Mouse (Mus musculus): Measurements from ENCODE around the gene Cd248. TPM values are rescaled to one million over a fixed set of nuclear protein-coding genes. Genes with fewer than 3 reads are reported as not detected.

Cd248 gene
- polyA plus RNA-seq, 1 experiment = 24.4 TPM

GRCm38 (mm10) chr19:5062041-5062440 is 5.8 kb upstream of the Cd248 start:
- Histone ChIP-seq H3K4me1 (ENCODE audit: control insufficient read depth, insufficient read depth, insufficient read length, low read length) (peaks cover 2% of the 10 kb centered on the region), H3K4me3 (ENCODE audit: insufficient read depth, low read depth, low read length) (no peak overlapping the region), H3K27ac (replicated peaks; ENCODE audit: low read depth, low read length) (no peak overlapping the region; the same call in 1 of the 2 replicates)

DNA sequence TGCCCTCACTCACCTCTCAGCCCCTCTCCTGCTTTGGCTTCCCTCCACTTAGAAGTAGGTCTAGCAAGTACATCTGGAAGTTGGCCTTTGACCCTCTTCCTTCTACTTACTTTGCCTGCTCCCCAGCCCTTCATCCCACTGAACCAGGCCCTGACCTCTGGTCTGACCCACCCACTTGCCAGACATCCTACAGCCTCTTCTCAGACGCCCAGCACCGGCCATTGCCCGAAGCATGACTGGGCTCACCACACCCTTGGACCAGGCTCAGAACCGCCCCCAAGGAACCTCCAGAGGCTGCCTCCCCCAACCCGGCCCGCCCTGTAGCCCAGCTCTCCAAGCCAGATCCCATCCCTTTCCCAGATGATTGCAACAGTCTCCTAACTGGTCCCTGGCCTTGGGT is 5.4 kb upstream of the Cd248 start:
- Histone ChIP-seq H3K4me3 (ENCODE audit: insufficient read depth, low read depth, low read length) (no peak overlapping the region), H3K4me1 (ENCODE audit: control insufficient read depth, insufficient read depth, insufficient read length, low read length) (peaks cover 6% of the 10 kb centered on the region), H3K27ac (replicated peaks; ENCODE audit: low read depth, low read length) (no peak overlapping the region; the same call in 1 of the 2 replicates)

- Histone ChIP-seq H3K4me3 (ENCODE audit: insufficient read depth, low read depth, low read length) (no peak overlapping the region), H3K27ac (replicated peaks; ENCODE audit: low read depth, low read length) (no peak overlapping the region), H3K4me1 (ENCODE audit: control insufficient read depth, insufficient read depth, insufficient read length, low read length) (peaks cover 6% of the 10 kb centered on the region)
Measured at GRCm38 (mm10) chr19:5065104-5065503, 2.8 kb upstream of the Cd248 start.

- H3K4me1 ChIP-seq (ENCODE audit: control insufficient read depth, insufficient read depth, insufficient read length, low read length) = peaks cover 6% of the 10 kb centered on the region
- no peak overlapping the region for H3K4me3 ChIP-seq (ENCODE audit: insufficient read depth, low read depth, low read length)
- H3K27ac ChIP-seq (replicated peaks; ENCODE audit: low read depth, low read length) = peak overlapping the region; percentile 58
Measured at GRCm38 (mm10) chr19:5067040-5067799, 658 bp upstream of the Cd248 start.

DNA sequence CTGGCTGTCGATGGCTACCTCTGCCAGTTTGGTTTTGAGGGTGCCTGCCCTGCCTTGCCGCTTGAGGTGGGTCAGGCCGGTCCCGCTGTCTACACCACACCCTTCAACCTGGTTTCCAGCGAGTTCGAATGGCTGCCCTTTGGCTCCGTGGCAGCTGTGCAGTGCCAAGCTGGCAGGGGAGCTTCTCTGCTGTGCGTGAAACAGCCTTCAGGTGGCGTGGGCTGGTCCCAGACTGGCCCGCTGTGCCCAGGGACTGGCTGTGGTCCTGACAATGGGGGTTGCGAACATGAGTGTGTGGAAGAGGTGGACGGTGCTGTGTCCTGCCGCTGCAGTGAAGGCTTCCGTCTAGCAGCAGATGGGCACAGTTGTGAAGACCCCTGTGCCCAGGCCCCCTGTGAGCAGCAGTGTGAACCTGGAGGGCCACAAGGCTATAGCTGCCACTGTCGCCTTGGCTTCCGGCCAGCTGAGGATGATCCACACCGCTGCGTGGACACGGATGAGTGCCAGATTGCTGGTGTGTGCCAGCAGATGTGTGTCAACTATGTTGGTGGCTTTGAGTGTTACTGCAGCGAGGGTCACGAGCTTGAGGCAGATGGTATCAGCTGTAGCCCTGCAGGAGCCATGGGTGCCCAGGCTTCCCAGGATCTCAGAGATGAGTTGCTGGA is 824 bp downstream of the Cd248 start:
- H3K4me1 ChIP-seq (ENCODE audit: control insufficient read depth, insufficient read depth, insufficient read length, low read length) = peaks cover 8% of the 10 kb centered on the region
- peak overlapping the region; percentile 56 for H3K4me3 ChIP-seq (ENCODE audit: insufficient read depth, low read depth, low read length)
- H3K27ac ChIP-seq (replicated peaks; ENCODE audit: low read depth, low read length) = no peak overlapping the region

- Histone ChIP-seq H3K4me1 (ENCODE audit: control insufficient read depth, insufficient read depth, insufficient read length, low read length) (peaks cover 8% of the 10 kb centered on the region), H3K4me3 (ENCODE audit: insufficient read depth, low read depth, low read length) (peak overlapping the region; percentile 28; the same call in 1 of the 2 replicates), H3K27ac (replicated peaks; ENCODE audit: low read depth, low read length) (no peak overlapping the region)
Measured at GRCm38 (mm10) chr19:5069486-5069885, 1.6 kb downstream of the Cd248 start.

- Histone ChIP-seq H3K4me1 (ENCODE audit: control insufficient read depth, insufficient read depth, insufficient read length, low read length) (peaks cover 8% of the 10 kb centered on the region), H3K4me3 (ENCODE audit: insufficient read depth, low read depth, low read length) (peak overlapping the region; percentile 57; the same call in 1 of the 2 replicates), H3K27ac (replicated peaks; ENCODE audit: low read depth, low read length) (no peak overlapping the region)
Measured at GRCm38 (mm10) chr19:5069978-5070377, 2.1 kb downstream of the Cd248 start.

- peak overlapping the region; percentile 57; the same call in 1 of the 2 replicates for H3K4me3 ChIP-seq (ENCODE audit: insufficient read depth, low read depth, low read length)
- H3K27ac ChIP-seq (replicated peaks; ENCODE audit: low read depth, low read length) = no peak overlapping the region
- H3K4me1 ChIP-seq (ENCODE audit: control insufficient read depth, insufficient read depth, insufficient read length, low read length) = peaks cover 8% of the 10 kb centered on the region
Measured at GRCm38 (mm10) chr19:5071077-5071476, 3.2 kb downstream of the Cd248 start.

GRCm38 (mm10) chr19:5071545-5072369 is 3.9 kb downstream of the Cd248 start:
- Histone ChIP-seq H3K27ac (replicated peaks; ENCODE audit: low read depth, low read length) (no peak overlapping the region; the same call in 1 of the 2 replicates), H3K4me3 (ENCODE audit: insufficient read depth, low read depth, low read length) (peak overlapping the region; percentile 57), H3K4me1 (ENCODE audit: control insufficient read depth, insufficient read depth, insufficient read length, low read length) (peaks cover 8% of the 10 kb centered on the region)

- Histone ChIP-seq H3K4me3 (ENCODE audit: insufficient read depth, low read depth, low read length) (peak overlapping the region; percentile 57), H3K27ac (replicated peaks; ENCODE audit: low read depth, low read length) (no peak overlapping the region; the same call in 1 of the 2 replicates), H3K4me1 (ENCODE audit: control insufficient read depth, insufficient read depth, insufficient read length, low read length) (peaks cover 2% of the 10 kb centered on the region; the same call in 1 of the 2 replicates)
Measured at GRCm38 (mm10) chr19:5072389-5073019, 4.6 kb downstream of the Cd248 start.

DNA sequence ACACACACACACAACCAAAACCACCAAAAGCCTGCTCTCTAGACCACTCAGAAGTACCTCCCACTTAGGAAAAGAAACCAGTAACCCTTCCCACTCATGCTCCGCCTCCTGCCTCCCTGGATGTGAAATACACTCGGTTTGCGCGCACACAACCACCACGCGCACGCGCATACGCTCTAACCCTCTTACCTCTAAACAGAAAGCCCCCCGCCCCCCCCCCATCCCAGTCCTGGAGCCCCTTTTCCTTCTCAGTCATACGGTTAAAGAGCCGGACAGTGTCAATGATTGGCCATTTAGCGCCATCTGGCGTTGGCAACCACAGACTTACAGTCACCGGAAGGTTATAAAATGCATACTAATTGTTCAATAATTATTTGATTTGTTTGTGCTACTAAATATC is 5.2 kb downstream of the Cd248 start:
- Histone ChIP-seq H3K27ac (replicated peaks; ENCODE audit: low read depth, low read length) (no peak overlapping the region), H3K4me3 (ENCODE audit: insufficient read depth, low read depth, low read length) (peak overlapping the region; percentile 57), H3K4me1 (ENCODE audit: control insufficient read depth, insufficient read depth, insufficient read length, low read length) (peaks cover 2% of the 10 kb centered on the region; the same call in 1 of the 2 replicates)

GRCm38 (mm10) chr19:5073518-5073917 is 5.6 kb downstream of the Cd248 start:
- Histone ChIP-seq H3K4me1 (ENCODE audit: control insufficient read depth, insufficient read depth, insufficient read length, low read length) (peaks cover 2% of the 10 kb centered on the region; the same call in 1 of the 2 replicates), H3K4me3 (ENCODE audit: insufficient read depth, low read depth, low read length) (no peak overlapping the region), H3K27ac (replicated peaks; ENCODE audit: low read depth, low read length) (no peak overlapping the region)

DNA sequence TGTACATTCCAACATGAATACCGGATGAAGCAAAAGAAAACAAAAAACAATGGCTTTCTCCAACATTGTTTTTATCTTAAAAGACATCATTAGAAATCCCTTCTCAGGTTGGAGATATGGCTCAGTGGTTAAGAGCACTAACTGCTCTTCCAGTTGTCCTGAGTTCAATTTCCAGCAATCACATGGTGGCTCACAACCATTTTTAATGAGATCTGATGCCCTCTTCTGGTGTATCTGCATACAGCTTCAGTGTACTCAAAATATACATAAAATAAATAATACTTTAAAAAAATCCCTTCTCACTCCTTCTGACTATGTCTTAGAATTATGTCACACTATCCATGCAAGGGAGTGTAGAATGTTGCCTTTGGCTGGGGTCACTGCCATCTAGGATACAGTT is 11.4 kb downstream of the Cd248 start:
- Histone ChIP-seq H3K27ac (replicated peaks; ENCODE audit: low read depth, low read length) (no peak overlapping the region), H3K4me1 (ENCODE audit: control insufficient read depth, insufficient read depth, insufficient read length, low read length) (no peaks in the 10 kb centered on the region), H3K4me3 (ENCODE audit: insufficient read depth, low read depth, low read length) (no peak overlapping the region)

- Histone ChIP-seq H3K4me3 (ENCODE audit: insufficient read depth, low read depth, low read length) (no peak overlapping the region), H3K27ac (replicated peaks; ENCODE audit: low read depth, low read length) (no peak overlapping the region), H3K4me1 (ENCODE audit: control insufficient read depth, insufficient read depth, insufficient read length, low read length) (no peaks in the 10 kb centered on the region)
Measured at GRCm38 (mm10) chr19:5082005-5082404, 14.1 kb downstream of the Cd248 start.
